Mouse (Mus musculus): ENCODE measurements at regions not wholly inside any gene's neighbourhood (a gene's known extent, or its start where the extent isn't known, plus 50 kb on each side); places are given as distances from the start of the nearest gene placed in this dataset.
"Not testable (repeated sequence)": the region's sequence is repeated elsewhere in the genome, so short reads cannot be mapped to it uniquely, and the experiment has no call there.

GRCm38 (mm10) chr10:108111398-108111797 lies 50.6 kb upstream of the Ppp1r12a start:
- DNase-seq (ENCODE audit: low read depth): no peak

- DNase-seq (ENCODE audit: low read depth): no peak
Observed at GRCm38 (mm10) chr10:108110891-108111290, 51.1 kb upstream of the Ppp1r12a start.

GRCm38 (mm10) chr10:108110197-108110596 lies 51.8 kb upstream of the Ppp1r12a start:
- DNase-seq (ENCODE audit: low read depth): no peak

GRCm38 (mm10) chr10:108108500-108108899 lies 53.5 kb upstream of the Ppp1r12a start:
- not testable (repeated sequence) for DNase-seq (ENCODE audit: low read depth)

- DNase-seq (ENCODE audit: low read depth): no peak
Observed at GRCm38 (mm10) chr10:108101521-108101920, 60.5 kb upstream of the Ppp1r12a start.

DNA sequence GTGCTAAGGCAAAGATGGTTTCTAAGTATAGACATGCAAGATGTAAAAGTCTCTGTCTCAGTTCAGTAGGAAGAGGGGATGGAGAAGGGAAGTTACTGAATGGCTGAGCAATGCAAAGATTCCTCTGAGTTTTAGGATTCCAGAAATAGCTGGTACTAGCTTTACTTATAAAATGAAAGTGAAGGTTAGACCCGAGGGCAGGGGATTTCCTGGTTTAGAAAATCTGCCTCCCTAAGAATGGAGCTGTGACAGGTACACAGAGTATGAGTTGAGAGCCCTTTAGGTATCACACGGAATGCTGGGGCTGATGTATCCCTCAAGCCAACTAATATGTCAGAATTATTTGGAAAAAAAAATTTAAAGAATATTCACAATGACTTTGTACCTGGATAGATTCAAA lies 69.0 kb upstream of the Ppp1r12a start:
- DNase-seq (ENCODE audit: low read depth): peak; percentile 61

- no peak for DNase-seq (ENCODE audit: low read depth)
Observed at GRCm38 (mm10) chr10:108089375-108089981, 72.5 kb upstream of the Ppp1r12a start.

GRCm38 (mm10) chr10:108088883-108089282 lies 73.1 kb upstream of the Ppp1r12a start:
- no peak for DNase-seq (ENCODE audit: low read depth)

DNA sequence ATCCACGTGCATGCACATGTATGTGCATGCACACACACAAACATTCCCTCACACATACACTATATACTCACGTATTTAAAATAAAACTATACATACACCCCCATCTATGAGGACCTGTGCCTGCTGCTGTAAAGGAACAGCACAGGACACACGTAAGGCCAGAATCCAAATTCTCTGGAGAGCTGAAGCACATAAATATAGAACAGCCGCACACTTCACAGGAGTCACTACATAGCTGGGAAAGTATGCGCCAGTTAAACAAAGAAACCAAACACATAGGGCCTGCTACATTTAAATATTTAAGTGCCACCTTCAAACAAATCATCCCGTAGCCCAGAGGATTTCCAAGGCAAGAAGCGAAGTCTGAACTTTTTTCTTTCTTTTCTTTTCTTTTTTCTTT lies 73.8 kb upstream of the Ppp1r12a start:
- no peak for DNase-seq (ENCODE audit: low read depth)

GRCm38 (mm10) chr10:108083220-108083619 lies 78.8 kb upstream of the Ppp1r12a start:
- no peak for DNase-seq (ENCODE audit: low read depth)

DNA sequence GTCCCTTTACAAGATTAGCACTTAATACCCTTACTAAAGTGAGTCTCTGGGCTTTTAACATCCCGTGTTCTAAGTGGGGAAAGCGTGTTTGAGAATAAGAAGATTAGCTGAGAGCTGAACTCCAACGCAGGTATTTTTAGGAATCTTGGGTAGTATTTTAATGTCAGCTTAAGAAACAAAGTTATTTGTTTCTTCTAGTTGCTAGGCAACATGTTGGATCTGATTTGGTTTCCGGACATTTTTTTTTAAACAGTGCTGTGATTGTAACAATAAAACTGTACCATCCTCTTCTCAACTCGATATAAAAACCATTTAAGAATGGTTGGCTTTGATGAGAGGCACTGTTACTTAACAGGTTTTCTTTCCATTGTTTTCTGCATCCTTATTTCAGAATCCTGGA lies 86.8 kb upstream of the Ppp1r12a start:
- no peak for DNase-seq (ENCODE audit: low read depth)

- no peak for DNase-seq (ENCODE audit: low read depth)
Observed at GRCm38 (mm10) chr10:108073828-108074227, 88.2 kb upstream of the Ppp1r12a start.

DNA sequence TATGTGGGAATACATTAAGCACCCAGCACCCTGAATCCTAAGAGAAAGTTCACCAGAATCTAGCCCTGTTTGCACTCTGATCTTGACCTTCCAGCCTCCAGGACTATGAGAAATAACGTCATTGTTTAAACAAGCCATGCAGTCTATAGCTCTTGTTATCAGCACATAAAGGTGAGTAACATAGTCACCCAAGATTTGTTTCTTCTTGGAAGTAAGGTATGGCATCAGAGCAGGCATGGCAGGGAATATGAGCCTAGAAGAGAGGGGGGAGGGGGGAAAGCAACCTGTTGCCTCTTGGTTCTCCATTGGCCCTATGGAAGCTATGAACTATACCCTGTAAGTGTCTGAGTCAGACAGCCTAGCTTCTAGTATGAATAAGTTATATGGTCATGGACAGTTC lies 89.8 kb upstream of the Ppp1r12a start:
- no peak for DNase-seq (ENCODE audit: low read depth)

GRCm38 (mm10) chr10:108071424-108071823 lies 90.6 kb upstream of the Ppp1r12a start:
- no peak for DNase-seq (ENCODE audit: low read depth)

GRCm38 (mm10) chr10:108067723-108068122 lies 94.3 kb upstream of the Ppp1r12a start:
- no peak for DNase-seq (ENCODE audit: low read depth)

DNA sequence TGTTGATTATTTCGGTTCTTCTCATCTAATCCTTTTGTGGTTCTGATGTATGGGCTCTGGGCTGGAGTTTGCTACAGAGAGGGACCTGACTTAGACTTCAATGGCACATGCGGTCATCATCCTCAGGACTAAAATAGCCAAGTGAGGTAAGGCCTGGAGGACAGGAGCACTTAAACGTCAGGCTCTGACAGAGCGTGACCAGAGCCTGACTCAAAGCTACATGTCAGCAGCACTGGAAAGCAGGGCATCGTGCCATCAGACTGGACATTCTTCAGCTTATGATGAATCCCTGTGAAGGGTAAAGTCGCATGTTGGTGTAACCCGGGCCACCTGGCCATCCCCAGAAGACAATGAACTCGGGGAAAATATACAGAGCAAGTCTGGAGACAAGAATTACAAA lies 95.8 kb upstream of the Ppp1r12a start:
- DNase-seq (ENCODE audit: low read depth): no peak

- no peak for DNase-seq (ENCODE audit: low read depth)
Observed at GRCm38 (mm10) chr10:108061813-108062435, 100.1 kb upstream of the Ppp1r12a start.

DNA sequence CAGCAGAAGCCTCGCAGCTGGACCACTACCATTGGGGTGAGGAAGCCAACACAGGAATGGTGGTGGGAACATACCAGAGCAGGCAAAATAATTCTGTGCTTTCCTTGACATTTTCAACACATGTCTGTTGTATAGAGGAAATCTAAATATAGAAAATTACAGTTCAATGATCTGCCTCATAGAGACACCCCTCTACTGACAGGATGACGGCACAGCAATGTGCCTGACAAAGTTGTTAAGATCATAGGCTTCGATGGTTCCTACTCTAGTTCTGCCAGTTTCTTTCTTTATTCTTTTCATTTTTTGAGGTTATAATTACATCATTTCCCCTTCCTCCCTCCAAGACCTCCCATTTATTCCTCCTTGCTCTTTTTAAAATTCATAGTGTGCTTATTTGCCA lies 101.4 kb upstream of the Ppp1r12a start:
- no peak for DNase-seq (ENCODE audit: low read depth)

GRCm38 (mm10) chr10:108051637-108052036 lies 110.4 kb upstream of the Ppp1r12a start:
- DNase-seq (ENCODE audit: low read depth): no peak

- no peak for DNase-seq (ENCODE audit: low read depth)
Observed at GRCm38 (mm10) chr10:108048426-108048825, 113.6 kb upstream of the Ppp1r12a start.

- DNase-seq (ENCODE audit: low read depth): no peak
Observed at GRCm38 (mm10) chr10:108043519-108043918, 118.5 kb upstream of the Ppp1r12a start.

GRCm38 (mm10) chr10:108040027-108040426 lies 122.0 kb upstream of the Ppp1r12a start:
- no peak for DNase-seq (ENCODE audit: low read depth)

GRCm38 (mm10) chr10:108036486-108037109 lies 124.7 kb upstream of the Otogl start:
- DNase-seq (ENCODE audit: low read depth): no peak

DNA sequence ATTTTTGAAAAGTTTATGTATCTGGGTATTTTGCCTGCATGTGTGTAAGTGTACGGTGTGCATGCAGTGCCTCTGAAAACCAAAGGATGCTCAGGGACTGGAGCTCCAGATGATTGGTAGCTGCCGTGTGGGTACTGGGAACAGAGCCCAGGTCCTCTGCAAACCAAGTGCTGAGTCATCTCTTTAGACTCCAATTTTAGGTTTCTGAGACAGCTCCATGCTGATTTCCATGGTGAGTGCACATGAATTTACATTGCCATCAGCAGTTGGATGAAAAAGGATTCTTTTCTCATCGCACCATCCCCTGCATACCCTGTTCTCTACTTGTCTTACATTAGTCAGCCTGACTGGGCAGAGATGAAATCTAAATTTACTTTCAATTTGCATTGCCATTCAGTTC lies 122.1 kb upstream of the Otogl start:
- DNase-seq (ENCODE audit: low read depth): no peak
